Mouse (Mus musculus) thymus, postnatal 36 days (tissue): ENCODE measurements around the gene Cep72.
A peak's percentile ranks its signal among the peaks of the same experiment; 100 is the strongest.
"Not testable (repeated sequence)": the region's sequence is repeated elsewhere in the genome, so short reads cannot be mapped to it uniquely, and the experiment has no call there.

Experiments
- DNase-seq, 2 experiments: peaks; one replicate each; pipeline ENCODE4 v3.0.0; 2022; ENCODE audit warnings: mixed read lengths in 2 of 2

Gene Cep72

DNA sequence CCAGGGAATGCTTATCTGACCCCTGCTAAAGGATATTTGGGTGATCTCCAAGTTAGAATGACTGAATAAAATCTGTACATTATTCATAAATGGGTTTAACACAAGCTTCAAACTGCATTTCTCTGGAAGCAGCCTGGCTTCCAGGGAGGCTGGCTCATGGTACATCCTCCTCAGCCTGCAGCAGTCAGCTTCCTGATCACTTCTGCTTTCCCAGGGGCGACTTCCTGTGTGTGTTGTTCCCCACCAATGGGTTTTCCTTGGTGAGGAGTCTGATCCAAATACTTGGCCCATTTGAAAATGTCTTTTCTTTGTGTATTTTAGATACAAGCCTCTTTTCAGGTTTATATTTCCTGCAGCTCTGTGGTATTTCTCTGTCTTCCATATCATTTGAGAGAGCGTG, 33.1 kb downstream of the Cep72 start:
- no peak for DNase-seq

DNA sequence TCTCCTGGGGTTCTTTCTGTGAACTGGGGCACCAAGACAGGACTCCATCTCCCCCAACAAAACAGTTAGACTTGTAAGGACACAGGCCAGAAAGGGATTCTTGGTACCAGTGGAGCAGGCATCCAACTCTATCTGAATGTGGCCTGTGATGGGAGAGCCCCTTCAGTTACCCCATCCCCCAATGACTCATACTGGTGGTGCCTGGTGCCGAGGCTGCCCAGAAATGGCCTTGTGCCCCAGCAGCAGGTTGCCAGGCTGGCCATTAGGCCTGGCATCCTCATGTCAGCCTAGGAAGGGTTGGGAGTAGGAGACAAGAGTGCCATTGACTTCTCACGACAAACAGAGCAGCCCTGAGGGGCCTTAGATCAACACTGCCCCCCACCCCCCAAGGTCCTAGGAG, 34.0 kb downstream of the Cep72 start:
- no peak for DNase-seq

DNA sequence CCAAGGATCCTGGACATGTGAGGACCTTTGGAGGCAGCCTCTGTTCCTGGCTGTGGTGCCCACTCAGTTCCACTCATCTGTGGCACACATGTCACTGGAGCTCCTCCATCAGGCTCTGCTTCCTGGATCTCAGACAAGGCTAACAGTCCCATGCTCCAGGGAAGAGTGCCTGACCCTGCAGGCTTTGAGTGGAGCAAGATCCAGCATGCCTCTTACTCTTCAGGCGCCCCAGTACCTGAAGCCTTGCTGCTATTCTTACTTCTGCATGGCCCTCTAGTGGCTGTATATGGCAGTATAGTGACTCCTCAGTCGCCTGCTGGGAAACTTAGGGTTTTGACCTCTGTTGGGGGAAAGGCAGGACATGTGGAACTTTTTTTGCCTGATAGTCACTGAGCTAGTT, 35.9 kb downstream of the Cep72 start:
- DNase-seq: no peak

DNA sequence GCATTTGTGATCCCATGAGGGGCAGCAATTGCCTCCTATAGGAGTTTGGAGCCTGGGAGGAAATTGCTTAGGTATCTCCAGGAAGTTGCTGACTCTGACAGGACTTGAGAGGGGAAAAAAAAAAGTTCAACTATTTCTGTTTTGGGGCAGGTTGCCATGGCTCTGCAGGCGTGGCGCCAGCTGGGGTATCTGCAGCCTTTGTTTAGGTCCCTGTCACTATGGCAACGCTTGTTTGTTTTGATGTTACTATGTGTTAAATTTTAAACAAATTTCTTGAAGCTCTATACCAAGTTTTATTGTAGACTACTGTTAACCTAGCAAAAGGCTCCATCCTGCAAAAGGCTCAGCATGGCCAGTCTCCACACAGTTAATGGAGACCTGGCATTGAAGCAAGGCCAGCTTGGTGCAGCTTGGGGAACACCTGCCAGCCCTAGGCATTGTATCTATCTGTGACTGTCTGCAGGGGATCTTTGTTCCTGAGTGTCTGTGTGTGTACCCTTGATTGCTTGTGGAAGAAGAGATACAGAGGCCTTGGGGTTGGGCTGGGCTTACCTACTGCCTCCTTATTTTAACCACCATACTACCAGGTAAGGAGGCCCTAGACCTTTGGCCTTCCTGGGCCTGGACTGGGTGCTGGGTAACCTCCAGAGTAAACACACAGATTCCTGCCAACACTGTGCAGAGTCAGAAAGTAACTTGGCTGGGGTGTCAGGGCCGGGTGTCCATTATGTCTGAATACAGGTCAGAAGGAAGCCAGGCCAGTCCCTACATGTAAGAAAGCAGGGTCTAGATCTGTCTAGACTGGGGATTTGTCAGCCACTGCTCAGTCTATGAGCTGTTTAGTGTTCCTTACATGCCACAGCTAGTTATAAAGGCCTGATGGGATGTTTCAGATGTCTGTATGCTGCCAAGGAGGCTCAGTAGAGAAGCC, 36.7 kb downstream of the Cep72 start:
- peak in 1 of 2 experiments; percentile 9 for DNase-seq

DNA sequence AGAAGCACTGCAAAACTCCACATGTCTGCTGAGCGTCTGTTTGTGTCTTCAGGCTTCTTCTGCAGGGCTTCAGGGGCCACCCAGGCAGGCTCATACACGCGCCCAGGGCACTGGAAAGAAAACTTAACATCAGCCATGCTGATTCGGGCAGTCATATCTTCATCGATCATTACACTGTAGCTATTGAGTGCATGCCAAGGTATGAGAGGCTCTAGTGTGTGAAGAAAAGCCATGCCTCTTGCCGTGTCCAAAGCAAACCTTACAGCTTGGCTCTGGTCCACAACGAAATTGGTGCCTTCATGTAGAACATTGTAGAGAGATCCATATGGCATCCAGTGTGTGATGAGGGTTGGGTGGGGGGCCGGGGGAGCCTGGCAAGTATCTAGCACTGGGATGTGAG, 43.1 kb downstream of the Cep72 start:
- DNase-seq: not testable (repeated sequence)

DNA sequence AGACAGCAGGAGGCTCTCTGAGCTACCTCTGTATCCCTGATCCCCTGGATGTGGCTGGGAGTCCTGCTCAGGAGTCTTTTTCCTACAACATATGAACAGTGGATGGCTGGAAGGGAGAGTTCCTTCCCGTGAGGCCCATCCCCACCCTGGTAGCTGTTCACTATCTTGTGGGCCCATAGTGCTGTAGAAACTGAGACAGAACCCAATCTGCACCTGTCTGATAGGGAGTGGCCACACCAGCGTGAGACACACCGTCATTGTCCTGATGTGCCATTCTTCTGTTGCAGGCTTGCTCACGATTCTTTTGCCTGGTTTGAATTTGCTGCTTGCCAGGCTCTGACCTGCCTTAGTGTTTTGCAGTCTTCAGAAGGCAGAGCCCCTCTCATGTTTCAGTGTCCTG, 44.7 kb downstream of the Cep72 start:
- DNase-seq: no peak

DNA sequence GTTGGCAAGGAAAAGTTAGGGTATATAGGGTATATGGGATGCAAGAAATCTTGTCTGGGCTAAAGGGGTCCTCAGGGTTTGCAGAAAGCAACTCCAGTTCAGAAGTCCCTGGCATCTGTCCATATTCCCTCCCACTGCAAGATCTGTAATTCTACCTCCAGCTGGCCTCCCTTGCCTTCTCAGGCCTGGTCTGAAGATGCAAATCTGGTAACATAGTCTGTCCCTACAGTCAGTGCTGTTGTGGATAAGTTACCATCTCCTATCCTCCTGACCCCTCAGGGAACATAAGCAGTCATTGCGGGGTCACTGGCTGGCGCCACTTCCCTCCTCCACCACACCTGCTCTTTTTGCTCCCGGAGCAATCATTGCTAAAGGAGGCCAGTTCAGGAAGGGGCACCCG, 46.2 kb downstream of the Cep72 start:
- no peak for DNase-seq

DNA sequence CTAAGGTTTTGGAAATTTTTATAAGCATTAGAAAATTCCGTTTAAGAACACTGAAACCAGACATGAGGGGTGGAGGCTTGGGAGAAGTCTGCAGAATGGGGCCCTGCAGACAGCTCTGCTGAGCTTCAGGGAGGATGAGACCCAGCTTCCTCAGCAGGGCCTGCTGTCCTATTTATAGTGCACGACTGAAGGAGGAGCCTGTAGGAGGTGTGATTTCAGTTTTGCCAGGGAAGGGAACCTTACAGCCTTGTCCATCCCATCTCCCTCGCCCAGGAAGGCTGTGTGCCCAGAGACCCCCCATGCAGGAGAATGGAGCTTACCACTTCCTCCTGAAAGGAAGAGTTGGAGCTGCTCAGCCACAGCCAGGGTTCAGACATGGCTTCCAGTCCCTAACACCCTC, 51.4 kb downstream of the Cep72 start:
- DNase-seq: no peak

DNA sequence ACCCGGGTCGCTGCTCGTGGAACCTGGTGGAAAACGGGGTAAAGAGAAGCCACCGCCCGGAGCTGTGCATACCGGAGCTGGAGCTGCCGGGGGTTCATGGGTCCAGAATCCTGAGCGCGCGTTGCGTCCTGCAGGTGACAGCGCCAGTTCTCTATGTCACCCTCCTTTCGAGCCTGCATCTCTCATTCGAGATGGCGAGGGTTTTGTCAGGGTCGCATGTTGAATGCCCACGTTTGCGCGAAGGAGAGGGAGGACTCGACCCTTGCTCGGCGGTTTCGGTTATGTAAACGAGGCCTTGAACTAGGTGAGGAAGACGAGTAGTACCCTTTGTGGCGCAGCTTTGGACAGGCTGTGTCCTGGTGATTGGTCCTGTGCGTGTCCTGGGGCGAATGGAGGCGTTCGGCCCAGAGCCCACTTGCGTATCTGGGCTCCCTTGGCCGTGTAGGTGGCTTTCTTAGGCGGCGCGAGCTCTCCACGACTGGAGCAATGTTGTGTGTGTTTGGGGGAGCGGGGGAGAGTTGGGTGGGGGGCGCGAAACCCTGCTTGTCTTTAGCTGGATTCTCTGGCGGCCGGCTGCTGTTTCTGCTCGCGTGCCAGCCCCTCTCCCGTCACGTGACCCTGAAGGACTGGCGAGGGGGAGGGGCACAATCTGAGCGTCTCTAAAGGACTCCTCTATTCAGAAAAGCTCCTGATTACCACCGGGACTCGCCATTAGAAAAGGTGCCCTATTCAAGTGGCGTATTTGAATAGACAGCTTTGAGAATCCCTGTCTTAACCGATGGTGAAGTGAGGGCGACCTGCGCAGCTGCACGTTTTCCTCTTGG, 52.1 kb downstream of the Cep72 start:
- peak; percentile 39 to 55 for DNase-seq

DNA sequence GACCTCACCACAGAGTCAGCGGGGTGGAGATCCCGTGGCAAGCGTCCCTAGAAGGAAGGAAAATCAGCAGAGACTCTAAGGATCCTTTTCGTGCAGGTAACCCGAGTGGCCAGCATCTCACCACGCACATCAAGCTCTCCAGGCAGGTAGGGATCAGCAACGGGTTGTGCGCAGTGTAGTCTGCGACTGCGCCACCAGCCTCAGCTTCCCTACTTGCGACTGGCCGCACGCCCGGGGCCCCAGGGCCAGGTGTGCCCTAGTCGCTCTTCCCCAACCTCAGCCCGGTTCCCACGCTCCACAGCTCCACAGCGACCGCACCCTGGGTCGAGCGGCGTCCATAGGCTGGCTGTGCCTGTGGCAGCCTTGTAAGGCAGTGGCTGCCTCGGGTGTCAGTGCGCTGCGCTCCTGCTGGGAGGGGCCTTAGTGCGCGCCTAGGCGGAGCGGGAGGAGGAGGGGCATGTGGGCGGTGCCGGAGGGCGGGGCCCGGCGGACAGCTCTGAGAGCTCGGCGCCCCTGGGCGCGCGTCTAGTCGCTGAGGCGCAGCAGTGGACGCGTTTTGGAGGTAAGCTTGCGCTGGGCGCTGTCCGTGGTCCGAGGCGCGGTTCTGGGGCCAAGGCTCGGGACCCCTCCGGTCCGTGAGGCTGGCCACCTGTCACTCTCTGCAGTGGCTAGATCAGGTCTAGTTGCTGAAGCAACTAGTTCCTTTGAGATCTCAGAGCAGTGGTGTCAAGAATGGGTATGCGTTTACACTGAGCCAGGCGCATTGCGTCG, 53.0 kb downstream of the Cep72 start, which contains the start of gene Tppp:
Tppp (plus strand) TSS at position 460 of the 771 bp plus-strand sequence.
- DNase-seq: peak; percentile 93

DNA sequence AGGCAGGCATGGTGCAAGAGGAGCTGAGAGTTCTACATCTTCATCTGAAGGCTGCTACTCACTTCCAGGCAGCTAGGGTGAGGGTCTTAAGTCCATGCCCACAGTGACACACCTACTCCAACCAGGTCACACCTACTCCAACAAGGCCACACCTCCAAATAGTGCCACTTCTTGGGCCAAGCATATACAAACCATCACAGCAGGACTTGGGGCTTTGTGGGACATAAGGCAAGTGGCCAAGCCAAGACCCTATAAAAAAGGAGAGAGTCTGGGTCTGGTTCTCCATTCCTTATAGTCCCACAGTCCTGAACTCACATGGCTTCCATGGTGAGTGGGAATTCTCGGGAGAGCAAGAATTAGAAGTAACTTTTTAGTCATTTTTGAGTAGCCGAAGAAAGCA, 53.9 kb downstream of the Cep72 start:
- not testable (repeated sequence) for DNase-seq

DNA sequence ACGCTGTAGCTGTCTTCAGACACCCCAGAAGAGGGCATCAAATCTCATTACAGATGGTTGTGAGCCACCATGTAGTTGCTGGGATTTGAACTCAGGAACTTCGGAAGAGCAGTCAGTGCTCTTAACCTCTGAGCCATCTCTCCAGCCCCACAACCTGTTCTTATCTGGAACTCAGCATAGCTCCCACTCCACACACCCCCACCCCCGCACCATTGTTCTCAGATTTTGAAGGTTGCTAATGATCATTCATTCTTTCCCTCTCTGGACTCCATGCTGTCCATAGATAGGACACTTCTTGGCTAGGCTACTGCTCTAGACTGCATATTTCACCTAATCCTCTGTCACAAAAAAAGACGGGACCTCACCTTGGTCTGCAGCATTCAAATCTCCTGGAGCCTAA, 55.2 kb downstream of the Cep72 start:
- not testable (repeated sequence) for DNase-seq

DNA sequence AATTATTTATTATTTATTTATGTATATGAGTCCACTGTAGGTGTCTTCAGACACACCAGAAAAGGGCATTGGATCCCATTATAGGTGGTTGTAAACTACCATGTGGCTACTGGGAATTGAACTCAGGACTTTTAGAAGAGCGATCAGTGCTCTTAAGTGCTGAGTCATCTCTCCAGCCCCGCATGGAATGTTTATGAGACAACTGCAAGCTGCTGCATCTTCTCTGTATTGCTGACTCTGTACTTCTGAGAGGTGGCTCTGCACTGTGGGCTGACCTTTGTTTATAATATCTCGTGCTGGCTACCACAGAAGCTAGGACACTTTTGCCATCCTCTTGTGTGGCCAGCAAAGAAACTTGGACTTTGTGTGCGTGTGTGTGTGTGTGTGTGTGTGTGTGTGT, 60.6 kb downstream of the Cep72 start:
- DNase-seq: no peak

DNA sequence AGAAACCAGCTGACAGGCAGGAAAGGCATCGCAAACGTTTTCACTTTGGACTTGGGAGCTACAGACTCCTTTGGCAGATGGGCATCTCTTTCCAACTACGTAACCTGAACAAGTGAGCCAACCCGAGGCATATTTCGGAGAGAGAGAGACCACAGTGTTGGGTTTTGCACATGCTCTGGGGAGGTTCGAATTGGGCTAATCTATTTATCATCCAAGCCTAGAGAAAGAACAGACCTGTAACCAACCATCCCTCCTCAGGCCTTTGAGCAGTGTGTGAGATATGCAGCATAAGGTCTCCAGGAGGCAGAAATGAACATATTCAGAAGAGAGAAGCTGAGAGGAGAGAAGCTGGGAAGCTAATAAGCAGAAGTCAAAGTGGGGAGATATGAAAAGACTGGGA, 61.1 kb downstream of the Cep72 start:
- no peak for DNase-seq

DNA sequence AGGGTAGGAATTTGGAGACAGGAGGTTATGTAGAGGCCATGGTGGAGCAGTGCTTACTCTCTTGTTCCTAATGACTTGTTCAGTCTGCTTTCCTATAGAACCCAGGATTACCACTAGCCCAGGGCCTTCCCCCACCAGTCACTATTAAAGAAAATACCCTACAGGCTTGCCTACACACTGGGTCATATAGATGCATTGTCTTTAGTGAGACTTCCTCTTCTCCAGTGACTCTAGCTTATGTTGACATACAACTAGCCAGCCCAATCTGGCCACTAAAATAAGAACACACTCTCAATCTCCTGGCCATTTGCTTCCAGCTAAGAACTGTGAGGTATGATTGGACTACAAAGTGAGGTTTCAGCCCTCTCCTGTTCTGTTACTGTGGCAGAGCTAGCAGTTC, 61.6 kb downstream of the Cep72 start:
- no peak for DNase-seq

DNA sequence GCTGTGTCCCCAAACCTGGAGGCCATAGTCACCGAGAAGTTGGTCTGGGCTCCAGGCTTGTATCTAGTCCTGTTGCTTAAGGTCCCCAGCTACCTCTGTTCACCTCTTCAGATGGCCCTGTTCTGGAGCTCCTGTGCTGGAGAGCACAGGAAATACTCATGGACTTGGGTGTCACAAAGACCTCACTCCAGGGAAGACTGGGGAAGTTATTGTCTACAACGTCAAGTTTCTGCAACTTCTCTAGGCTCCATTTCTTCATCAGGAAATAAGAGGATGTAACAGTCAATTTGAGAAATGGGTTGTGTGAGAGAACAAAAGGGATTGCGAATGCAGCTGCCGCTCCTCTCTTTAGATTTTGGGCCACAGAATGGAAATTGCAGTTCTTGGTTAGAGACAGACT, 65.6 kb downstream of the Cep72 start:
- no peak for DNase-seq

DNA sequence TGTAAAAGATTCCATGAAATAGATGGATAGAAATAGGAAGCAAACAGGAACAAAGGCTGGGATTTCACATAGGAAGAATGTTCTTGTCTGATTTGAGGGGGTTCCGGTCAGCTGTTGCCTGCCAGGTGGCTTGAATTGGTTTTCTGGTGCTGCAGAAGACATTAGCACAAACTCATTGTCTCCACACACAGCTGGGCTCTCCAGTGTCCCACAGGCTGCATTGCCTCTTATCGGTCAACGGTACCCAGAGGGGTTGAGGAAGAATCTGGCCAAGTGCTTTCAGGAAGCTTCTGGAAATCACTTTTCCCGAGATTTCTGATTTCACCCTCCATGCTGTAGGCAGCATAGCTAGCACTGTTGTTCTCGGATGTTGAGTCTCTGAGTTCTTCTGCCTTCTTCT, 70.8 kb downstream of the Cep72 start:
- DNase-seq: no peak

DNA sequence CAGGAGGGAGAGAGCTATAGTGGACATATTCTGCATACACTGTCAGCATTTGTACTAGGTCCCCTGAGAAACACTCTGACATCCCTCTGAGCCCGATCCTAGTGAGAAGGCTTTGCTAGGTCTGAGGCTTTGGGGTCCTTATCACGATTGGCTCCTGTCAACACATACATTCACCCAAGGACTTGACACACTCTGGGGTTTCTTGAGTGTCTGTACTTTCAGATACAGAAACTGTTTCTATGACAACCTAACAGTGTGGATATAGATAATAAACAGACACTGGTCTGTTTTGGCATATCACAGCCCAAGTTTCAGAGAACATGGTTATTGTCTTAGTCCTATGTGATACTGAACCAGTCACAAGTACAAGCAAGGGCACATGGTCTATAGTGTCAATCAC, 71.3 kb downstream of the Cep72 start:
- no peak for DNase-seq

DNA sequence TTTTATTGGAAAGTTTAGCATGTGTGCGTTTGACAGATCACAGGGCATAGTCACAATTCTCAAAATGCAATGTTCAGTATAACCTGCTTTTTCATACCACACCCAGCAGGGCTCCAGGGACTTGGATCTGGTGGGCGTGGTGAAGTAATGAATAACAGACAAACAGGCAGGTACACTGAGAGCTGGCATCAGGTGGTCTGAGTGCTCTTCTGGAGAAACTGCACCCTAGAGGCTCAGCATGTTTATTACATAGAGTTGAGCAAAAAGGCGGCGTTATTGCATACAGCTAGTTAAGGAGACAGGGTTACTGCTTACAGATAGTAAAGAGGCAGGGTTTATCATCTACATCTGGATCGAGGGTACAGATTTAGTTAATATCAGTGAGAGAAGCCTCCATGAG, 71.8 kb downstream of the Cep72 start:
- DNase-seq: no peak
